Comparison of ENCODE assay signal across 28 mouse cellular contexts in the genomic region with DNA sequence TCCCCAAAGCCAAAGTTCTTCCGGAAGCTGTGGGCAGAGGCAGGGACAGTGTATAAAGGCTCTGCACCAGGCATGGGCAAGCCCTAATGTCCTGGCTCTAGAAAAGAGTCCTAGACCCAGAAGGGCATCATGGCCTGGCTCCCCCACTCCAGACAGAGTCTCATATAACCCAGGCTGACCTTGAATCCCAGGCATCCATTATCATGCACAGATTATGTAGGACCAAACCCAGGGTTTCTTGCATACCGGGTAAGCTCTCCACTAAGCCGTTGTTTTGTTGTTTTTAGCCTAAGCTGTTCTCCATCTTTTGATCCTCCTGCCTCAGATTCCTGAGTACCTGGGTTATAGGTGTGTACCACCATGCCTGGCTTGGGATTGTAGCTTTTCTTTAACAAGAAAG. TPM values are rescaled to one million over a fixed set of nuclear protein-coding genes. Genes with fewer than 3 reads are reported as not detected.
DNase-seq lines count a peak whose midpoint lies in the region; ATAC-seq and TF ChIP-seq lines count a peak whose summit lies in the region.
"Had no signal": no experiment of that assay in that cellular context is flagged by ENCODE, and none has a peak within 500 bp of the region (broad histone marks: within the 10 kb centered on the region; RNA-seq: fewer than 3 reads in every experiment).

No protein-coding gene starts in this region.

- H3K4me3 ChIP-seq in midbrain, embryonic 16.5 days (ENCODE audit: low read depth, low read length), result no peak overlapping the region
- no peak overlapping the region for H3K4me3 ChIP-seq in midbrain, embryonic 11.5 days (ENCODE audit: low read depth, low read length)
- H3K4me3 ChIP-seq in intestine, embryonic 15.5 days (replicated peaks), result no peak overlapping the region
- H3K4me3 ChIP-seq in small intestine, adult 2 months (ENCODE audit: low read depth, low read length), result no peak overlapping the region
- H3K4me3 ChIP-seq in lung, postnatal 0 days (ENCODE audit: low read depth, low read length), result no peak overlapping the region
- H3K4me3 ChIP-seq: embryonic facial prominence, embryonic 13.5 days; forebrain, embryonic 12.5 days; heart, adult 2 months; heart, embryonic 13.5 days; hindbrain, embryonic 13.5 days had no signal

- no peak for ATAC-seq in midbrain, embryonic 16.5 days
- no peak for ATAC-seq in midbrain, embryonic 11.5 days (ENCODE audit: low FRiP score)
- ATAC-seq in intestine, embryonic 15.5 days, result peak; percentile 5; the same call in 1 of the 2 replicates
- ATAC-seq in lung, postnatal 0 days, result no peak
- ATAC-seq: CD4-positive, CD25-positive, alpha-beta regulatory T cell, adult 4 months; forebrain, postnatal 0 days; hindbrain, postnatal 0 days; Patski had no signal

- no peaks in the 10 kb centered on the region; the same call in 1 of the 2 replicates for H3K4me1 ChIP-seq in midbrain, embryonic 16.5 days (ENCODE audit: control insufficient read depth, insufficient read depth, low read length)
- peaks cover 3% of the 10 kb centered on the region; the same call in 1 of the 2 replicates for H3K4me1 ChIP-seq in midbrain, embryonic 11.5 days (ENCODE audit: control insufficient read depth, insufficient read depth, low read length)
- peaks cover 23% of the 10 kb centered on the region for H3K4me1 ChIP-seq in intestine, embryonic 15.5 days (replicated peaks)
- peaks cover 32% of the 10 kb centered on the region for H3K4me1 ChIP-seq in small intestine, adult 2 months (ENCODE audit: control insufficient read depth, insufficient read depth, insufficient read length, low read length)
- H3K4me1 ChIP-seq in lung, postnatal 0 days (ENCODE audit: insufficient read depth, low read depth, low read length), result no peaks in the 10 kb centered on the region; the same call in 1 of the 2 replicates
- H3K4me1 ChIP-seq: heart, embryonic 13.5 days had no signal

- no peak overlapping the region for H3K4me2 ChIP-seq in midbrain, embryonic 16.5 days (ENCODE audit: low read length)
- no peak overlapping the region for H3K4me2 ChIP-seq in midbrain, embryonic 11.5 days
- no peak overlapping the region for H3K4me2 ChIP-seq in intestine, embryonic 15.5 days (replicated peaks)
- no peak overlapping the region for H3K4me2 ChIP-seq in lung, postnatal 0 days (replicated peaks; ENCODE audit: low read depth, low read length)
- H3K4me2 ChIP-seq: embryonic facial prominence, embryonic 13.5 days; forebrain, embryonic 12.5 days; heart, embryonic 13.5 days; hindbrain, embryonic 13.5 days had no signal

- peak; percentile 5 for DNase-seq in kidney, adult 11 months
- no peak for DNase-seq in kidney, adult 8-10 months
- DNase-seq in midbrain, embryonic 11.5 days (ENCODE audit: low spot score, missing footprints), result no peak
- DNase-seq in spleen, postnatal 14 days (ENCODE audit: low spot score in 2 of 2), result no peak
- no peak for DNase-seq in lung, postnatal 0 days (ENCODE audit: low spot score)
- DNase-seq: adrenal gland, adult 8-10 months; adrenal gland, postnatal 36 days; B cell, adult 2 months; cerebellum, adult 11-12 months; cerebellum, adult 9-10 months; cerebellum, postnatal 25 days; forebrain, postnatal 0 days; gastrocnemius, postnatal 14 days; heart, adult 2 months; heart, postnatal 4 days had no signal

- no peaks in the 10 kb centered on the region for H3K9me3 ChIP-seq in midbrain, embryonic 16.5 days (replicated peaks; ENCODE audit: control insufficient read depth, low read length, poor library complexity, severe bottlenecking)
- no peaks in the 10 kb centered on the region for H3K9me3 ChIP-seq in midbrain, embryonic 11.5 days (ENCODE audit: control insufficient read depth, low read length)
- H3K9me3 ChIP-seq in intestine, embryonic 15.5 days, result no peaks in the 10 kb centered on the region
- H3K9me3 ChIP-seq in lung, postnatal 0 days (ENCODE audit: low read length), result no peaks in the 10 kb centered on the region
- H3K9me3 ChIP-seq: embryonic facial prominence, embryonic 13.5 days; forebrain, embryonic 12.5 days; heart, embryonic 13.5 days; hindbrain, embryonic 13.5 days had no signal

- no peaks in the 10 kb centered on the region for H3K36me3 ChIP-seq in midbrain, embryonic 16.5 days (ENCODE audit: control insufficient read depth, insufficient read depth, low read length)
- no peaks in the 10 kb centered on the region for H3K36me3 ChIP-seq in midbrain, embryonic 11.5 days (ENCODE audit: control insufficient read depth, insufficient read depth, low read length)
- no peaks in the 10 kb centered on the region for H3K36me3 ChIP-seq in intestine, embryonic 15.5 days
- H3K36me3 ChIP-seq in small intestine, adult 2 months (ENCODE audit: control insufficient read depth, insufficient read depth, low read length), result peaks cover 69% of the 10 kb centered on the region
- H3K36me3 ChIP-seq in lung, postnatal 0 days (ENCODE audit: insufficient read depth, low read length), result no peaks in the 10 kb centered on the region
- H3K36me3 ChIP-seq: embryonic facial prominence, embryonic 13.5 days; forebrain, embryonic 12.5 days; heart, embryonic 13.5 days; hindbrain, embryonic 13.5 days had no signal

- TF ChIP-seq EP300 in lung, postnatal 0 days (IDR thresholded peaks at IDR 0.05), result no peak

- TF ChIP-seq POLR2A in small intestine, adult 2 months (IDR thresholded peaks at IDR 0.05; ENCODE audit: low read depth, low read length), result no peak

- H3K27me3 ChIP-seq in midbrain, embryonic 16.5 days (ENCODE audit: control insufficient read depth, insufficient read depth, low read depth, low read length), result no peaks in the 10 kb centered on the region
- no peaks in the 10 kb centered on the region for H3K27me3 ChIP-seq in midbrain, embryonic 11.5 days (ENCODE audit: control insufficient read depth, insufficient read depth, low read length)
- H3K27me3 ChIP-seq in intestine, embryonic 15.5 days (replicated peaks), result peaks cover 3% of the 10 kb centered on the region; the same call in 1 of the 2 replicates
- H3K27me3 ChIP-seq in small intestine, adult 2 months (ENCODE audit: control insufficient read depth, insufficient read depth, low read length), result no peaks in the 10 kb centered on the region
- no peaks in the 10 kb centered on the region for H3K27me3 ChIP-seq in lung, postnatal 0 days (replicated peaks; ENCODE audit: insufficient read depth, low read length)
- H3K27me3 ChIP-seq: Patski had no signal

- H3K9ac ChIP-seq in midbrain, embryonic 16.5 days (ENCODE audit: low read depth, low read length), result 0 out of 2 replicates have a peak overlapping the region, but pooled peaks have one; percentile 12
- H3K9ac ChIP-seq in midbrain, embryonic 11.5 days (ENCODE audit: low read length), result no peak overlapping the region
- no peak overlapping the region for H3K9ac ChIP-seq in intestine, embryonic 15.5 days
- no peak overlapping the region for H3K9ac ChIP-seq in lung, postnatal 0 days (replicated peaks; ENCODE audit: low read depth)
- H3K9ac ChIP-seq: embryonic facial prominence, embryonic 13.5 days; forebrain, embryonic 12.5 days; forebrain, postnatal 0 days; heart, embryonic 13.5 days; hindbrain, embryonic 13.5 days had no signal

- TF ChIP-seq CTCF in small intestine, adult 2 months (IDR thresholded peaks at IDR 0.05; ENCODE audit: extremely low read depth, insufficient read length, insufficient replicate concordance, low read depth, low read length), result no peak
- no peak for TF ChIP-seq CTCF in lung, postnatal 0 days (IDR thresholded peaks at IDR 0.05)

- 65% methylated on average over 3 of the region's 3 CpGs for WGBS in midbrain, embryonic 16.5 days
- WGBS in midbrain, embryonic 11.5 days, result 60% methylated on average over 3 of the region's 3 CpGs
- 64% methylated on average over 3 of the region's 3 CpGs for WGBS in intestine, embryonic 15.5 days
- 44% methylated on average over 3 of the region's 3 CpGs for WGBS in small intestine, adult 2 months
- WGBS in lung, postnatal 0 days, result 56% methylated on average over 3 of the region's 3 CpGs

- no peak overlapping the region for H3K27ac ChIP-seq in midbrain, embryonic 16.5 days (ENCODE audit: low read length)
- H3K27ac ChIP-seq in midbrain, embryonic 11.5 days (ENCODE audit: low read depth, low read length), result no peak overlapping the region
- peak overlapping the region; percentile 61 for H3K27ac ChIP-seq in intestine, embryonic 15.5 days
- H3K27ac ChIP-seq in small intestine, adult 2 months (ENCODE audit: insufficient read depth, low read depth, low read length), result peak overlapping the region; percentile 83
- H3K27ac ChIP-seq in lung, postnatal 0 days (ENCODE audit: low read length), result no peak overlapping the region
- H3K27ac ChIP-seq: embryonic facial prominence, embryonic 13.5 days; forebrain, embryonic 12.5 days; heart, adult 2 months; heart, embryonic 13.5 days; hindbrain, embryonic 13.5 days; hindbrain, postnatal 0 days had no signal

RNA-seq across cellular contexts. Expression of a gene that starts 14.6 kb away (rescaled TPM):
- polyA plus RNA-seq in midbrain, embryonic 16.5 days (2015; fragmentation: Nextera tagmentation; extraction: Ambion mirVana), result not detected in 2 replicates
- polyA plus RNA-seq in midbrain, embryonic 11.5 days (2014; fragmentation: Nextera tagmentation; extraction: Ambion mirVana), result not detected in 2 replicates
- not detected in 2 replicates for polyA plus RNA-seq in intestine, embryonic 15.5 days (2015; fragmentation: Nextera tagmentation; extraction: Ambion mirVana)
- polyA plus RNA-seq in small intestine, adult 2 months (2012; rRNA removed), result 0.06 TPM in 1 of 2 replicates, not detected in the other
- polyA plus RNA-seq in lung, postnatal 0 days (2015; fragmentation: Nextera tagmentation; extraction: Ambion mirVana), result not detected in 2 replicates
- polyA plus RNA-seq: forebrain, embryonic 12.5 days; forebrain, postnatal 0 days; gonadal fat pad, adult 2 months; heart, adult 2 months; heart, postnatal 0 days; hindbrain, embryonic 13.5 days; hindbrain, postnatal 0 days had no signal

RNA-seq across cellular contexts. Expression of a gene that starts 21.1 kb away (rescaled TPM):
- polyA plus RNA-seq in midbrain, embryonic 16.5 days (2015; fragmentation: Nextera tagmentation; extraction: Ambion mirVana), result not detected in 2 replicates
- polyA plus RNA-seq in midbrain, embryonic 11.5 days (2014; fragmentation: Nextera tagmentation; extraction: Ambion mirVana), result not detected in 2 replicates
- 1.3 and 2.5 TPM in 2 replicates for polyA plus RNA-seq in intestine, embryonic 15.5 days (2015; fragmentation: Nextera tagmentation; extraction: Ambion mirVana)
- 24.9 and 374 TPM in 2 replicates for polyA plus RNA-seq in small intestine, adult 2 months (2012; rRNA removed)
- 0.43 and 0.51 TPM in 2 replicates for polyA plus RNA-seq in lung, postnatal 0 days (2015; fragmentation: Nextera tagmentation; extraction: Ambion mirVana)
- polyA plus RNA-seq: brain, embryonic 14.5 days; CD4-positive, CD25-positive, alpha-beta regulatory T cell, adult 4 months; embryonic facial prominence, embryonic 13.5 days; forebrain, embryonic 12.5 days; forebrain, postnatal 0 days; heart, embryonic 13.5 days; heart, postnatal 0 days; hindbrain, embryonic 13.5 days; hindbrain, postnatal 0 days had no signal

RNA-seq across cellular contexts. Expression of a gene that starts 57.7 kb away (rescaled TPM):
- polyA plus RNA-seq in midbrain, embryonic 16.5 days (2015; fragmentation: Nextera tagmentation; extraction: Ambion mirVana), result 77.2 and 81.8 TPM in 2 replicates
- polyA plus RNA-seq in midbrain, embryonic 11.5 days (2014; fragmentation: Nextera tagmentation; extraction: Ambion mirVana), result 63.4 and 71.7 TPM in 2 replicates
- polyA plus RNA-seq in intestine, embryonic 15.5 days (2015; fragmentation: Nextera tagmentation; extraction: Ambion mirVana), result 33.5 and 34.6 TPM in 2 replicates
- polyA plus RNA-seq in small intestine, adult 2 months (2012; rRNA removed), result 12.7 and 13.3 TPM in 2 replicates
- 35.6 and 37.5 TPM in 2 replicates for polyA plus RNA-seq in lung, postnatal 0 days (2015; fragmentation: Nextera tagmentation; extraction: Ambion mirVana)

Comparison
In these comparisons a context has a peak if more than half of its experiments do, and no peak if none do; other contexts are left out.
1. H3K27ac ChIP-seq: peak in intestine, embryonic 15.5 days (single experiment) and small intestine, adult 2 months (single experiment); none in midbrain, embryonic 16.5 days (single experiment), midbrain, embryonic 11.5 days (single experiment) and lung, postnatal 0 days (single experiment).